Comparison of ENCODE assay signal across 15 mouse cellular contexts in the genomic region with DNA sequence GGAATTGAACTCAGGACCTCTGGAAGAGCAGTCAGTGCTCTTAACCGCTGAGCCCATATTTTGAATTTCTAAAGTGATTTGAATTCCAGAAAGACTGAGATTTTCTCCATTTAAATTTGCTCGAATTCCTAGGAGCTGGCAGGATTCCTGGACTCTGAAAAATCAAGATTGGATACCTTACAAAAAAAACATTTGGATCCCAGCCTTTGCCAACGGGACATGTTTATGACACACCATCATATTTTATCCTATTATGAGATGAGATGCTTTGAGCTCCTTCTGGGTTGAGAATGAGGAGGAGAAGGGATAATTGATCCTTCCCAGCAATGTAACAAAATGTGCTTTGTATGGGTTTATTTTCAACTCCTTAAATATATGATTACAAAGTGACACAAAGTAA. TPM values are rescaled to one million over a fixed set of nuclear protein-coding genes. Genes with fewer than 3 reads are reported as not detected.
A peak's percentile ranks its signal among the peaks of the same experiment; 100 is the strongest.
DNase-seq lines count a peak whose midpoint lies in the region; ATAC-seq and TF ChIP-seq lines count a peak whose summit lies in the region.
"Had no signal": no experiment of that assay in that cellular context is flagged by ENCODE, and none has a peak within 500 bp of the region (broad histone marks: within the 10 kb centered on the region; RNA-seq: fewer than 3 reads in every experiment).

No protein-coding gene starts in this region.

- H3K4me1 ChIP-seq in kidney, adult 2 months (ENCODE audit: control insufficient read depth, insufficient read depth, low read length) = peaks cover 2% of the 10 kb centered on the region; the same call in 1 of the 2 replicates
- H3K4me1 ChIP-seq in kidney, embryonic 14.5 days (ENCODE audit: control insufficient read depth, insufficient read depth, low read length) = no peaks in the 10 kb centered on the region
- no peaks in the 10 kb centered on the region for H3K4me1 ChIP-seq in midbrain, embryonic 13.5 days (replicated peaks)
- H3K4me1 ChIP-seq: heart, embryonic 10.5 days; hindbrain, embryonic 10.5 days; lung, embryonic 15.5 days; neural tube, embryonic 13.5 days had no signal

- intact Hi-C loops in heart, postnatal 36 days (cut with DNase I) = loop anchor here (10.0 kb wide), 1 partner anchor 259 kb away; no protein-coding TSS in a partner anchor

- H3K4me2 ChIP-seq in kidney, embryonic 14.5 days (replicated peaks; ENCODE audit: low read depth, low read length) = no peak overlapping the region
- H3K4me2 ChIP-seq in midbrain, embryonic 13.5 days (replicated peaks) = no peak overlapping the region
- H3K4me2 ChIP-seq: lung, embryonic 15.5 days; neural tube, embryonic 13.5 days had no signal

- no peaks in the 10 kb centered on the region for H3K36me3 ChIP-seq in kidney, adult 2 months (ENCODE audit: control insufficient read depth, insufficient read depth, low read length)
- no peaks in the 10 kb centered on the region for H3K36me3 ChIP-seq in kidney, embryonic 14.5 days (ENCODE audit: control insufficient read depth, insufficient read depth, low read length)
- H3K36me3 ChIP-seq in midbrain, embryonic 13.5 days = no peaks in the 10 kb centered on the region
- H3K36me3 ChIP-seq: heart, embryonic 10.5 days; hindbrain, embryonic 10.5 days; lung, embryonic 15.5 days; neural tube, embryonic 13.5 days had no signal

- no peaks in the 10 kb centered on the region for H3K9me3 ChIP-seq in kidney, embryonic 14.5 days (ENCODE audit: control insufficient read depth, low read length)
- no peaks in the 10 kb centered on the region for H3K9me3 ChIP-seq in midbrain, embryonic 13.5 days
- H3K9me3 ChIP-seq: heart, embryonic 10.5 days; hindbrain, embryonic 10.5 days; lung, embryonic 15.5 days; neural tube, embryonic 13.5 days had no signal

- DNase-seq in kidney, adult 2 months = peak; percentile 41
- peak; percentile 7 for DNase-seq in right cerebral cortex, postnatal 4 days
- no peak for DNase-seq in right cerebral cortex, postnatal 14 days
- peak; percentile 82 for DNase-seq in cerebellum, adult 9-10 months
- DNase-seq in heart, postnatal 36 days = no peak
- DNase-seq: kidney, postnatal 25 days; thymus, adult 18-20 months had no signal

- no peaks in the 10 kb centered on the region for H3K27me3 ChIP-seq in kidney, adult 2 months (replicated peaks; ENCODE audit: control insufficient read depth, insufficient read depth, low read length)
- H3K27me3 ChIP-seq in kidney, embryonic 14.5 days (ENCODE audit: control insufficient read depth, insufficient read depth, low read length) = no peaks in the 10 kb centered on the region
- H3K27me3 ChIP-seq in midbrain, embryonic 13.5 days = no peaks in the 10 kb centered on the region
- H3K27me3 ChIP-seq: CH12.LX; lung, embryonic 15.5 days; neural tube, embryonic 13.5 days; Patski had no signal

- TF ChIP-seq POLR2A in kidney, adult 2 months (IDR thresholded peaks at IDR 0.05; ENCODE audit: low read depth, low read length) = no peak

- ATAC-seq in kidney, embryonic 14.5 days (ENCODE audit: low FRiP score, low TSS enrichment) = no peak
- ATAC-seq in midbrain, embryonic 13.5 days = no peak
- ATAC-seq: Patski had no signal

- no peak for TF ChIP-seq CTCF in kidney, adult 2 months (conservative IDR thresholded peaks at IDR 0.05; ENCODE audit: insufficient read depth, insufficient read length, low read depth, low read length)

- WGBS in kidney, adult 2 months = 41% methylated on average over 3 of the region's 3 CpGs
- 56% methylated on average over 3 of the region's 3 CpGs for WGBS in kidney, embryonic 14.5 days
- 77% methylated on average over 3 of the region's 3 CpGs for WGBS in midbrain, embryonic 13.5 days

- H3K27ac ChIP-seq in kidney, adult 2 months (ENCODE audit: insufficient read depth, low read depth, low read length) = no peak overlapping the region
- no peak overlapping the region for H3K27ac ChIP-seq in kidney, embryonic 14.5 days (ENCODE audit: low read depth, low read length)
- no peak overlapping the region for H3K27ac ChIP-seq in midbrain, embryonic 13.5 days
- H3K27ac ChIP-seq: heart, embryonic 10.5 days; hindbrain, embryonic 10.5 days; lung, embryonic 15.5 days; neural tube, embryonic 13.5 days had no signal

- H3K4me3 ChIP-seq in kidney, adult 2 months (ENCODE audit: insufficient read depth, low read depth, low read length) = no peak overlapping the region
- no peak overlapping the region for H3K4me3 ChIP-seq in kidney, embryonic 14.5 days (ENCODE audit: low read length)
- H3K4me3 ChIP-seq in midbrain, embryonic 13.5 days (replicated peaks) = no peak overlapping the region
- H3K4me3 ChIP-seq: heart, embryonic 10.5 days; hindbrain, embryonic 10.5 days; lung, embryonic 15.5 days; neural tube, embryonic 13.5 days had no signal

- H3K9ac ChIP-seq in kidney, embryonic 14.5 days (ENCODE audit: low read depth, low read length) = no peak overlapping the region
- H3K9ac ChIP-seq in midbrain, embryonic 13.5 days (replicated peaks) = no peak overlapping the region
- H3K9ac ChIP-seq: lung, embryonic 15.5 days; neural tube, embryonic 13.5 days had no signal

RNA-seq across cellular contexts. Expression of gene Gls, which starts 31.3 kb away (rescaled TPM):
- polyA plus RNA-seq in kidney, adult 2 months (2012; rRNA removed) = 55.0 and 62.9 TPM in 2 replicates
- polyA plus RNA-seq in kidney, embryonic 14.5 days (2014; fragmentation: Nextera tagmentation; extraction: Ambion mirVana) = 35.1 and 37.1 TPM in 2 replicates
- total RNA-seq in heart, postnatal 36 days (2021) = 100 to 1,000 TPM in 1 of 2 experiments, 10 to 100 TPM in 1; 78.2 to 109 TPM
- 26.1 and 26.6 TPM in 2 replicates for polyA plus RNA-seq in midbrain, embryonic 13.5 days (2015; fragmentation: Nextera tagmentation; extraction: Ambion mirVana)

Comparison
In these comparisons a context has a peak if more than half of its experiments do, and no peak if none do; other contexts are left out.
1. DNase-seq: peak in kidney, adult 2 months (single experiment), right cerebral cortex, postnatal 4 days (single experiment) and cerebellum, adult 9-10 months (single experiment); none in right cerebral cortex, postnatal 14 days (single experiment) and heart, postnatal 36 days (0 of 2).